Mouse (Mus musculus): ENCODE measurements around the gene Shh. TPM values are rescaled to one million over a fixed set of nuclear protein-coding genes. Genes with fewer than 3 reads are reported as not detected.

The Shh gene
- 0.14 TPM for polyA plus RNA-seq (2014; fragmentation: Illumina TruSeq; extraction: RNeasy Lipid Tissue Mini Kit (QIAGEN cat#74804))

DNA sequence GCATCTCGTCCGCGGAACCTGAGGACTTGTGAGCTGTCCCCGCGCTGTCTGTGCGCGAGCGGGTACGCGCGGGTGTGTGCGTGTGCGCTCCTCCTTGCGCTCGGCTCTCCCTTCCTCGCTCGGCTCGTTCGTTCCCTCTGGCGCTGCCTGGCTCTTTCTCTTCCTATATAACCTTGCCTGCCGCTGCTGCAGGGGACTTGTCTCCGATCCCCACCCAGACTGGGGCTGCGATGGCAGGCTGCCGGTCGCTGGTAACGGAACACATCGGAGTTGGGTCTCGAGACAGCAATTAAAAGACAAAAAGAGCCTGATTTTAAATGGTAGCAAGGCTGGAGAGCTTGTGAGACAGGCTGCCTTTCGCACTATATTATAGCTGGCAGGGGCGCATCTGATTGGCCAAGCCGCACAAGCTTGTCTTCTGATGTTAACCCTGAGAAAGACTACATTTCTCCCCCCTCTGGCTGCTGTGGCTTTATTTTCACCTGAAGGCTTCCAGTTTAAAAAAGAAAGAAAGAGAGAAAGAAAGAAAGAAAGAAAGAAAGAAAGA is at the start of gene Shh:
Shh (minus strand) TSS at position 497 of the 547 bp plus-strand sequence.

Other genes starting within 250 kb of the Shh start
- 0.71 TPM for gene Cnpy1, start 221.4 kb downstream of the Shh start, polyA plus RNA-seq (2014; fragmentation: Illumina TruSeq; extraction: RNeasy Lipid Tissue Mini Kit (QIAGEN cat#74804))
- 65.8 TPM for gene Rbm33, start 150.1 kb downstream of the Shh start, polyA plus RNA-seq (2014; fragmentation: Illumina TruSeq; extraction: RNeasy Lipid Tissue Mini Kit (QIAGEN cat#74804))

Data from ovary, adult 10 weeks (tissue).